Comparison of ENCODE assay signal across 8 mouse cellular contexts in genomic region chr4:8954356-8954914, GRCm38 (mm10).
DNase-seq lines count a peak whose midpoint lies in the region; ATAC-seq and TF ChIP-seq lines count a peak whose summit lies in the region.

No protein-coding gene starts in this region.

- no peaks in the 10 kb centered on the region for H3K27me3 ChIP-seq in hindbrain, embryonic 12.5 days
- no peaks in the 10 kb centered on the region for H3K27me3 ChIP-seq in midbrain, postnatal 0 days (ENCODE audit: insufficient read depth, low read length)

- no peaks in the 10 kb centered on the region for H3K9me3 ChIP-seq in hindbrain, embryonic 12.5 days (replicated peaks)
- no peaks in the 10 kb centered on the region for H3K9me3 ChIP-seq in midbrain, postnatal 0 days (ENCODE audit: low read length)

- no peak overlapping the region for H3K9ac ChIP-seq in hindbrain, embryonic 12.5 days
- H3K9ac ChIP-seq in midbrain, postnatal 0 days (replicated peaks; ENCODE audit: low read length, poor library complexity, severe bottlenecking), result no peak overlapping the region

- TF ChIP-seq CTCF in midbrain, postnatal 0 days (IDR thresholded peaks at IDR 0.05), result no peak

- H3K4me3 ChIP-seq in hindbrain, embryonic 12.5 days, result no peak overlapping the region
- no peak overlapping the region for H3K4me3 ChIP-seq in midbrain, postnatal 0 days (ENCODE audit: low read depth, low read length)

- no peaks in the 10 kb centered on the region for H3K36me3 ChIP-seq in hindbrain, embryonic 12.5 days
- H3K36me3 ChIP-seq in midbrain, postnatal 0 days (ENCODE audit: insufficient read depth, low read length), result no peaks in the 10 kb centered on the region

- H3K4me1 ChIP-seq in hindbrain, embryonic 12.5 days, result peaks cover 38% of the 10 kb centered on the region
- H3K4me1 ChIP-seq in midbrain, postnatal 0 days (ENCODE audit: insufficient read depth, low read length), result no peaks in the 10 kb centered on the region; the same call in 1 of the 2 replicates

- H3K27ac ChIP-seq in hindbrain, embryonic 12.5 days, result peak overlapping the region; percentile 55
- no peak overlapping the region for H3K27ac ChIP-seq in midbrain, postnatal 0 days (ENCODE audit: low read depth, low read length)

- WGBS in hindbrain, embryonic 12.5 days, result 18% methylated on average over 10 of the region's 10 CpGs
- 18% methylated on average over 10 of the region's 10 CpGs for WGBS in midbrain, postnatal 0 days

- DNase-seq in Muller cell, postnatal 12 days (ENCODE audit: inconsistent ontology term), result peak; percentile 78
- peak; percentile 63 for DNase-seq in cerebellum, adult 11-12 months
- DNase-seq in forelimb bud, embryonic 11.5 days (ENCODE audit: low read depth, low spot score), result peak; percentile 49
- peak; percentile 20 for DNase-seq in liver
- peak; percentile 36 for DNase-seq in midbrain, postnatal 0 days (ENCODE audit: low spot score)
- DNase-seq in frontal cortex, postnatal 25 days (ENCODE audit: low spot score in 2 of 2), result no peak
- no peak for DNase-seq in thymus, postnatal 4 days

- H3K4me2 ChIP-seq in hindbrain, embryonic 12.5 days (replicated peaks), result 0 out of 2 replicates have a peak overlapping the region, but pooled peaks have one; percentile 19
- H3K4me2 ChIP-seq in midbrain, postnatal 0 days (ENCODE audit: low read depth, low read length, poor library complexity, severe bottlenecking), result no peak overlapping the region

- ATAC-seq in hindbrain, embryonic 12.5 days (ENCODE audit: low FRiP score), result peak; percentile 53
- 0 out of 2 replicates have a peak, but pooled peaks have one; percentile 48 for ATAC-seq in midbrain, postnatal 0 days (ENCODE audit: low FRiP score)

Comparison
In these comparisons a context has a peak if more than half of its experiments do, and no peak if none do; other contexts are left out.
1. DNase-seq: peak in Muller cell, postnatal 12 days (single experiment), cerebellum, adult 11-12 months (single experiment), forelimb bud, embryonic 11.5 days (single experiment), liver (single experiment) and midbrain, postnatal 0 days (single experiment); none in frontal cortex, postnatal 25 days (0 of 2) and thymus, postnatal 4 days (single experiment).